Mouse (Mus musculus) neural tube, embryonic 11.5 days (tissue): Measurements from ENCODE around the gene Pak1ip1. TPM values are rescaled to one million over a fixed set of nuclear protein-coding genes. Genes with fewer than 3 reads are reported as not detected.

Source experiments
- ATAC-seq: fragments of 200-750 bp; cut with Nextera tagmentation; 2 replicates; pipeline ENCODE4 v1.8.0; 2017; ENCODE audit warnings: moderate number of reproducible peaks, mild to moderate bottlenecking, moderate TSS enrichment, moderate library complexity; ENCODE audit not compliant: insufficient read depth, low FRiP score, low TSS enrichment
- DNase-seq: peaks from one replicate; pipeline ENCODE4 v3.0.0-alpha.2; 2015; ENCODE audit warnings: low spot score
- H3K27ac ChIP-seq: fragments of 300-500 bp; sonication (generic); 2 replicates; pipeline ENCODE4 v1.5.1; 2014; ENCODE audit warnings: low read depth, mild to moderate bottlenecking, low read length
- H3K27me3 ChIP-seq: fragments of 300-500 bp; sonication (generic); 2 replicates; pipeline ENCODE4 v1.6.1; 2014; ENCODE audit warnings: mild to moderate bottlenecking, low read length, mixed read lengths; ENCODE audit not compliant: control insufficient read depth, insufficient read depth
- H3K36me3 ChIP-seq: fragments of 300-500 bp; sonication (generic); 2 replicates; pipeline ENCODE4 v1.6.1; 2014; ENCODE audit warnings: mild to moderate bottlenecking, low read length, moderate library complexity, mixed read lengths; ENCODE audit not compliant: control insufficient read depth, insufficient read depth
- H3K4me1 ChIP-seq: fragments of 300-500 bp; sonication (generic); 2 replicates; pipeline ENCODE4 v1.6.1; 2014; ENCODE audit warnings: low read length, mixed read lengths; ENCODE audit not compliant: control insufficient read depth, insufficient read depth
- H3K4me2 ChIP-seq: fragments of 300-500 bp; sonication (generic); 2 replicates; pipeline ENCODE4 v1.6.1; 2014; ENCODE audit warnings: low read depth, mild to moderate bottlenecking, moderate library complexity
- H3K4me3 ChIP-seq: fragments of 300-500 bp; sonication (generic); 2 replicates; pipeline ENCODE4 v1.5.1; 2014; ENCODE audit warnings: low read depth, low read length
- H3K9ac ChIP-seq: fragments of 300-500 bp; sonication (generic); 2 replicates; pipeline ENCODE4 v1.6.1; 2014; ENCODE audit warnings: mild to moderate bottlenecking, low read length
- H3K9me3 ChIP-seq: fragments of 300-500 bp; sonication (generic); 2 replicates; pipeline ENCODE4 v1.6.1; 2016; ENCODE audit warnings: low read length; ENCODE audit not compliant: control insufficient read depth
- WGBS: fragments of 180-500 bp; shearing (Covaris S2); extraction: QIAGEN DNeasy Blood & Tissue Kit; methylation state at CpG from one replicate; pipeline ENCODE4 v1.1.7; 2014; 5-methylcytosine and 5-hydroxymethylcytosine counted together
- polyA plus RNA-seq: library from polyadenylated mRNA; unstranded; fragments of >200 nt; fragmentation: Nextera tagmentation; extraction: Ambion mirVana; gene quantifications from 2 replicates; pipeline ENCODE4 v1.2.1, GENCODE M21; 2014

The Pak1ip1 gene
- polyA plus RNA-seq: 77.7 and 81.0 TPM in 2 replicates

GRCm38 (mm10) chr13:41000926-41001639 is at the start of gene Pak1ip1:
Pak1ip1 (plus strand) TSS chr13:41001023.
- peak within 1 kb of the TSS; percentile 82 for H3K9ac ChIP-seq
- ATAC-seq: peak; percentile 96
- WGBS: under 1% methylated on average over 57 of the region's 58 CpGs
- peak; percentile 94 for DNase-seq
- H3K4me3 ChIP-seq: peak within 1 kb of the TSS; percentile 92
- peaks cover 5% of the 10 kb centered on the region; the same call in 1 of the 2 replicates for H3K4me1 ChIP-seq
- H3K27ac ChIP-seq: peak within 1 kb of the TSS; percentile 91
- H3K9me3 ChIP-seq: no peaks in the 10 kb centered on the region
- no peaks in the 10 kb centered on the region for H3K27me3 ChIP-seq
- peak within 1 kb of the TSS; percentile 82 for H3K4me2 ChIP-seq
- peaks cover 2% of the 10 kb centered on the region; the same call in 1 of the 2 replicates for H3K36me3 ChIP-seq

GRCm38 (mm10) chr13:40951386-40951976 is 49.3 kb upstream of the Pak1ip1 start:
- H3K4me3 ChIP-seq: no peak overlapping the region
- H3K27ac ChIP-seq: no peak overlapping the region
- H3K4me2 ChIP-seq: no peak overlapping the region
- H3K4me1 ChIP-seq: no peaks in the 10 kb centered on the region
- ATAC-seq (no peak), DNase-seq (no peak)
- H3K9ac ChIP-seq: no peak overlapping the region
- WGBS: 82% methylated on average over 10 of the region's 10 CpGs
- no peaks in the 10 kb centered on the region for H3K9me3 ChIP-seq
- no peaks in the 10 kb centered on the region for H3K27me3 ChIP-seq
- H3K36me3 ChIP-seq: no peaks in the 10 kb centered on the region

GRCm38 (mm10) chr13:40953231-40953630 is 47.6 kb upstream of the Pak1ip1 start:
- no peaks in the 10 kb centered on the region for H3K4me1 ChIP-seq
- H3K4me2 ChIP-seq: no peak overlapping the region
- 86% methylated on average over 6 of the region's 6 CpGs for WGBS
- no peak overlapping the region for H3K4me3 ChIP-seq
- H3K27ac ChIP-seq: no peak overlapping the region
- no peaks in the 10 kb centered on the region for H3K36me3 ChIP-seq
- H3K27me3 ChIP-seq: no peaks in the 10 kb centered on the region
- ATAC-seq (no peak), DNase-seq (no peak)
- no peak overlapping the region for H3K9ac ChIP-seq
- H3K9me3 ChIP-seq: no peaks in the 10 kb centered on the region

GRCm38 (mm10) chr13:40955773-40956172 is 45.0 kb upstream of the Pak1ip1 start:
- WGBS: 91% methylated on average over 7 of the region's 7 CpGs

GRCm38 (mm10) chr13:40967609-40968008 is 33.2 kb upstream of the Pak1ip1 start:
- ATAC-seq (no peak), DNase-seq (no peak)
- Histone ChIP-seq H3K27ac (no peak overlapping the region), H3K4me3 (no peak overlapping the region), H3K4me1 (no peaks in the 10 kb centered on the region), H3K27me3 (no peaks in the 10 kb centered on the region), H3K9ac (no peak overlapping the region), H3K9me3 (no peaks in the 10 kb centered on the region), H3K36me3 (no peaks in the 10 kb centered on the region), H3K4me2 (no peak overlapping the region)
- 92% methylated on average over 10 of the region's 10 CpGs for WGBS

More at GRCm38 (mm10) chr13:40955773-40956172, 45.0 kb upstream of the Pak1ip1 start:
- Histone ChIP-seq H3K4me2 (no peak overlapping the region), H3K27ac (no peak overlapping the region), H3K4me3 (no peak overlapping the region), H3K27me3 (no peaks in the 10 kb centered on the region), H3K9ac (no peak overlapping the region), H3K36me3 (no peaks in the 10 kb centered on the region), H3K4me1 (no peaks in the 10 kb centered on the region), H3K9me3 (no peaks in the 10 kb centered on the region)
- ATAC-seq (no peak), DNase-seq (no peak)

GRCm38 (mm10) chr13:40968564-40968963 is 32.3 kb upstream of the Pak1ip1 start:
- H3K27ac ChIP-seq: no peak overlapping the region
- ATAC-seq (no peak), DNase-seq (no peak)
- H3K4me2 ChIP-seq: no peak overlapping the region
- no peaks in the 10 kb centered on the region for H3K27me3 ChIP-seq
- H3K4me1 ChIP-seq: no peaks in the 10 kb centered on the region
- 79% methylated on average over 4 of the region's 5 CpGs for WGBS
- H3K4me3 ChIP-seq: no peak overlapping the region
- H3K9ac ChIP-seq: no peak overlapping the region
- H3K36me3 ChIP-seq: no peaks in the 10 kb centered on the region
- H3K9me3 ChIP-seq: no peaks in the 10 kb centered on the region

- H3K36me3 ChIP-seq: no peaks in the 10 kb centered on the region
- H3K27me3 ChIP-seq: no peaks in the 10 kb centered on the region
Measured at GRCm38 (mm10) chr13:40969761-40970390, 30.9 kb upstream of the Pak1ip1 start.

GRCm38 (mm10) chr13:40971261-40971660 is 29.6 kb upstream of the Pak1ip1 start:
- no peak for ATAC-seq
- Histone ChIP-seq H3K27ac (no peak overlapping the region), H3K27me3 (no peaks in the 10 kb centered on the region), H3K9ac (no peak overlapping the region), H3K4me3 (no peak overlapping the region), H3K4me2 (no peak overlapping the region), H3K36me3 (no peaks in the 10 kb centered on the region), H3K4me1 (no peaks in the 10 kb centered on the region), H3K9me3 (no peaks in the 10 kb centered on the region)
- 92% methylated on average over 5 of the region's 5 CpGs for WGBS
- no peak for DNase-seq

More at GRCm38 (mm10) chr13:40969761-40970390, 30.9 kb upstream of the Pak1ip1 start:
- no peak overlapping the region for H3K4me3 ChIP-seq
- WGBS: 91% methylated on average over 4 of the region's 4 CpGs
- no peaks in the 10 kb centered on the region for H3K9me3 ChIP-seq
- DNase-seq (no peak), ATAC-seq (no peak)
- no peak overlapping the region for H3K27ac ChIP-seq
- H3K4me2 ChIP-seq: no peak overlapping the region
- no peaks in the 10 kb centered on the region for H3K4me1 ChIP-seq
- H3K9ac ChIP-seq: no peak overlapping the region
